Mouse (Mus musculus) ES-Bruce4 (cell line): Measurements from ENCODE around the gene Commd9. TPM values are rescaled to one million over a fixed set of nuclear protein-coding genes. Genes with fewer than 3 reads are reported as not detected.

ENCODE experiments used
- H3K27ac ChIP-seq: 2 replicates; pipeline ENCODE4 v1.5.1; 2012; ENCODE audit warnings: low read length, inconsistent platforms; ENCODE audit not compliant: insufficient read depth
- H3K27me3 ChIP-seq: 2 replicates; pipeline ENCODE4 v1.6.1; 2012; ENCODE audit warnings: mild to moderate bottlenecking, low read length, inconsistent platforms; ENCODE audit not compliant: control insufficient read depth, poor library complexity, insufficient read depth, severe bottlenecking
- H3K36me3 ChIP-seq: 2 replicates; pipeline ENCODE4 v1.6.1; 2012; ENCODE audit warnings: inconsistent platforms, mild to moderate bottlenecking, low read length, moderate library complexity; ENCODE audit not compliant: control insufficient read depth, poor library complexity, insufficient read depth, severe bottlenecking
- H3K4me1 ChIP-seq: one replicate; pipeline ENCODE4 v1.8.1; 2011; ENCODE audit warnings: low read length; ENCODE audit not compliant: control insufficient read depth, insufficient read depth
- H3K4me3 ChIP-seq: 2 replicates; pipeline ENCODE4 v1.5.1; 2011; ENCODE audit warnings: low read depth, mild to moderate bottlenecking, low read length
- H3K9ac ChIP-seq: 2 replicates; pipeline ENCODE4 v1.6.1; 2012; ENCODE audit warnings: low read depth, mild to moderate bottlenecking, inconsistent platforms; ENCODE audit not compliant: poor library complexity, severe bottlenecking
- H3K9me3 ChIP-seq: replicated peaks from 2 replicates; pipeline ENCODE4 v1.6.1; 2012; ENCODE audit warnings: mild to moderate bottlenecking, low read length, inconsistent platforms; ENCODE audit not compliant: control insufficient read depth, poor library complexity, insufficient read depth, severe bottlenecking
- CTCF ChIP-seq: IDR thresholded peaks from one replicate; pipeline ENCODE4 v1.8.1; 2011; ENCODE audit warnings: low read depth, low read length
- EP300 ChIP-seq: IDR thresholded peaks from 2 replicates; pipeline ENCODE4 v1.6.1; 2011; ENCODE audit warnings: low read depth, low read length; ENCODE audit not compliant: insufficient read depth
- POLR2A ChIP-seq: IDR thresholded peaks from one replicate; pipeline ENCODE4 v1.8.1; 2011; ENCODE audit warnings: low read length; ENCODE audit not compliant: insufficient read depth
- polyA plus RNA-seq: library from polyadenylated mRNA; stranded (reverse); fragments of >200 nt; gene quantifications from 2 replicates; pipeline ENCODE4 v1.2.4, GENCODE M21; 2011; ENCODE audit warnings: low read depth; ENCODE audit not compliant: missing spikeins, insufficient read depth, insufficient read length

The Commd9 gene
- polyA plus RNA-seq, 1 experiment: 32.2 TPM

GRCm38 (mm10) chr2:101950716-101951520, 64.9 kb downstream of the Commd9 start:
- Histone ChIP-seq H3K9ac (no peak overlapping the region), H3K36me3 (no peaks in the 10 kb centered on the region), H3K9me3 (no peaks in the 10 kb centered on the region), H3K27me3 (no peaks in the 10 kb centered on the region), H3K4me3 (no peak overlapping the region), H3K4me1 (no peaks in the 10 kb centered on the region), H3K27ac (no peak overlapping the region)
- TF ChIP-seq EP300 (no peak), CTCF (no peak), POLR2A (no peak)

Other genes starting within 250 kb of the Commd9 start
- not detected in 2 replicates for gene Rag1, start 236.7 kb upstream of the Commd9 start, polyA plus RNA-seq
- 27.0 and 38.3 TPM in 2 replicates for gene B230118H07Rik, start 236.7 kb upstream of the Commd9 start, polyA plus RNA-seq
- 17.5 and 17.6 TPM in 2 replicates for gene Traf6, start 207.8 kb upstream of the Commd9 start, polyA plus RNA-seq
- 28.2 and 28.6 TPM in 2 replicates for gene Prr5l, start 3.2 kb upstream of the Commd9 start, polyA plus RNA-seq